Mouse (Mus musculus): ENCODE measurements around the gene Lrrc75b.

Gene Lrrc75b

DNA sequence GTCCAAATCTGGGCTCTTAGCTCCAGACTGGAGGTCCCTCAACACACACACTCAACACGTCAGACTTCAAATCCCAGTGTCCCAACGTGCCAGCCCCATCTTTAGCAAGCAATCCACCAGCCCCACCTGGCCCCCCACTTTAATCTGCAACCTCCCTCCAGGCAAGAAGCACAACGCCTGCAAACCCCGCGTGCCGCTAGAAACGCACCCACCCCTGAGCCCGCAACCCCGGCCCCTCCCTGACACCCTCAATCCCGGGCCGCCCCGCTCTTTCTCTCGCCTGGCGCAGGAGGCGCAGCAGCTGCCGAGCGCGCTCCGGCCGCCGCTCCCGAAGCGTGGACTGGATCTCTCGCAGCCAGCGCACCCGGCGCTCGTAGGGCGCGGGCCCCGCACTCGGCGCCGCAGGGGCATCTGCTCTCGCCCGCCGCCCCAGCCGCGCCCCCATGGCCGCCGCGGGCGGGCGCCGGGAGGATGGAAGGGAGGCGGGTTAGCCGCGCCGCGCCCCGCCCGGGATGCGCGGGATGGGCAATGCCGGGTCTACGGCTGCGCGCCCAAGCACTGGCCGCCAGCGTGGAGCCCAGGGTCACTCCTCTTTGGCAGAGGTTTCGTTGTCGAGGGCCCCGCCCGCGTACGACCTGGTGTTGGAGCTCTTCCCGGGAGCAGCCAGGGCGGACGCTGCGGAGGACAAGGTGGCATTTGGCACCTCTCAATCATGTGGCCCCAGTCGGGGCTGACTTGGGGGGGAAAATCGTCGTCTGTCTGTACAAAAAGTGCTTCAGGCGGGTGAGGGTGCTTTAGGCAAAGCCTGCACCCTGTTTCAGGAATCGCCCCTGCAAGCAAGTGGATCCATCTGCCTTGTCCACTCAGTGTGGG lies at the start of gene Lrrc75b:
TSS of gene Lrrc75b (minus strand) at position 655 of the 873 bp plus-strand sequence.
- DNase-seq (ENCODE audit: low read depth, low spot score): no peak

DNA sequence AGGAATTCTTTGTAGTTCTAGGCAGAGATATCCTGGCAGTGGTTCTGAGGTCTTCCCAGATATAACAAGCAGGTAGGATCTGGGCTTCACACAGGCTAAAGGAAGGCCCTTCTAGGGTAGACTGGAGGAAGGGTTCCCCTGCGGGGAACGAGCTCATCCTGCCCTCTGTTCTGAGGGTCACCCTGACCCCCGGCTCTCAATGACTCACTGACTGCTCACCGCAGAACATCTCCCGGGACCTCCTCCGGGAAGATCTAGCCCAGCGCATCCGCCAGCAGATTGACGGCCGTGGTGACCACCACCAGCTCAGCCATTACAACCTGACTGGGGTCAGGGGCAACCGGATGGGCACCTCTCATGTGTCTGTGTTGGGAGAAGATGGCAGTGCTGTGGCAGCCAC lies 48.8 kb upstream of the Lrrc75b start:
- no peak for DNase-seq (ENCODE audit: low read depth, low spot score)

DNA sequence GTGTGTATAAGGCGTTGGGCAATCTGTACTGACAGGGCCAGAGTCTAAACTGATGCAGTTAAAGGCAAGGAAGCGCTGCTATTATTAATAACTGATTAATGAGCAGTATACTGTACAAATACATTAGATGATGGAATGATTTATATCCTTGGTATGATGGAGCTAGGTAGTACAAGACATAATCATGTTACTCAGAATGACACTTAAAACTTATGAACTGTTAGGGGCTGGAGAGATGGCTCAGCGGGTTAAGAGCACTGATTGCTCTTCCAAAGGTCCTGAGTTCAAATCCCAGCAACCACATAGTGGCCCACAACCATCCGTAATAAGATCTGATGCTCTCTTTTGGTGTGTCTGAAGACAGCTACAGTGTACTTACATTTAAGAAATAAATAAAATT lies 47.1 kb upstream of the Lrrc75b start:
- DNase-seq (ENCODE audit: low read depth, low spot score): no peak

GRCm38 (mm10) chr10:75605162-75605846 lies 45.2 kb upstream of the Lrrc75b start:
- no peak for DNase-seq (ENCODE audit: low read depth, low spot score)

DNA sequence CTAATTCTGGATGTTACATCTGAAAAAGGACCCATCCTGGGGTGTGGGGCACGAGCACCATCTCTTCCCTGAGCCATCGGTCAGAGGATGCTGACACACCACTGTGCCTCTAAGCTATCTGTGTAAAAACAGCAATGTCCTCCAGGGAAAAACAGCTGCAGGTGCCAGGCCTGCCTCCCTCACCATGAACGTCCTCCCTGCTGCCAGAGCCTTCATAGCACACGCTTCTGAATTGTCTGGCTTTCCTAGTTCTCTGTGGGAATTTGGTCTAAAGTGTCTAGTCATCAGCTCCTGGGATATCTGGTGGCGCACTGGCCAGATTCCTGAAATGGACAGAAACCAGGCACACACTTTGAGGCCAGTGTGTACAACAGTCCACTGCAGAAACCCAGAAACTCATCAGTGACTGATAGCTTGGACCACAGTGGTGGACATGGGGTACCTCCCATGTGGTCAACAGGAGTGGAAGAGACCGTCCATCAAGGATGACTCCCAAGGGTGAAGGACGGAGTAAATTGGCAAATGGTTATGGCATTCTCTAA lies 40.1 kb upstream of the Lrrc75b start:
- no peak for DNase-seq (ENCODE audit: low read depth, low spot score)

DNA sequence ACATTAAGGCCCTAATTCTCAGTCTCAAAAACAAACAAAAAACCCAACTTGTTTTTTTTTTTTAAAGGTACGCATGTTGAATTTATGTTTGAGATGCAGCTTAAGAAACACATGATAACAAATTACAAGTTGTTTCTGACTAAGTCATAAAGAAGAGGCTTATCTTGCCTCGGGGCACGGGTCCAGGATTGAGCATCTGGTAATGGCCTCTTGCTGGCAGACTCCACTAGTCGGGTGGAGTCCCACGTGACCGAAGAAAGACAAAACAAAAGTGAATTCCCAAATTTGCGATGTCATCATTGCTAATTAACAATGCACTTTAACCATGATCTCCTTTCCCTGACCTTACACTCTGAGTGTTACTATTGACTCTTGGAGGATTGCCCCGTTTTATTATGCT lies 35.9 kb upstream of the Lrrc75b start:
- DNase-seq (ENCODE audit: low read depth, low spot score): peak; percentile 54

- no peak for DNase-seq (ENCODE audit: low read depth, low spot score)
These were observed 32.5 kb upstream of the Lrrc75b start for GRCm38 (mm10) chr10:75592585-75592984.

DNA sequence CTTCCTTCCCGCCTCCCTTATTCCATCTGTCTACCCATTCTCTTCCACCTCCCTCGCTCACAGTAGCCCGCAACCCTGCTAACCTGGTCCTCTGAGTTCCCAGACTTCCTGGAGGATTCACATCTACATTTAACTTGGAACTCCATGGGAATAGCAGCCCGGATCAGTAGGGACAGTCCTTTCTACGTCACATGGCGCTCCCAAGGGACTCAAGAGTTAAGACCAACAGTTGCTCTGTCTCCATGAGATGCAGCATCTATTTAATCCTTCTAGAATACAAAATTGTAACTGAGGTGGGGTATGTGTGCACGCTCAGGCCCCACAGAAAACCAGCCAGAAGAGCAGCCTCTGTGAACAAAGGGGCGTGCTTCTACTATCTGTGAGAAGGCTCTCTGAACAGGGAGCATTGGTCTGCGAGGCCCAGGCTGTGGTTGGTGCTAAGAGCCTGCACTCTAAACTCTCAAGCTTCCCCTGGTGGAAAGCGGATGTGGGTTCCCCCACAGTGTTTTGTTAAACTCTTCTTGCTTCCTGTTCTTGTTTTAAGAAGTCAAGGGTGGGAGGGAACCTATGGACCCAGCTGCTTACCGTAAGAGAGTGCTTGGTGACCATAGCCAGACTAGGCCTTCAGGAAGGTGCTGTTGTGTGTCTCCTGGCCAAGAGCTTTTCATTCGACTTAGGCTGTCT lies 31.2 kb upstream of the Lrrc75b start:
- no peak for DNase-seq (ENCODE audit: low read depth, low spot score)

DNA sequence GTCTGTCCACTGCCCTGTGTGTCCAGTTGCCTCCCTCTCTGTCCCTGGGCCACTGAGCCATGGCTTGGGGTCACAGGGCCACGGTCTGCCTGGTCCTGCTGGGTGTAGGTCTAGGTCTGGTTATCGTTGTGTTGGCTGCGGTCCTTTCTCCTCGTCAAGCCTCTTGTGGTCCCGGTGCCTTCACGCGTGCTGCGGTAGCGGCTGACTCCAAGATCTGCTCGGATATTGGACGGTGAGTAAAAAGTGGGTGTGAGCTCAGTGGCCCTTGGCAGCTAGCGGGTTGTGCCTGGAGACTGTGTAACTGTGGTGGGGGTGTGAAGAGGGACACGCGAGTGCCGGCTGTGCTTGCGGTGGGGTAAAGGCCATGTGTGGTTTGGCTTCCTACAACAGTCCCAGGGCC lies 29.5 kb upstream of the Lrrc75b start:
- no peak for DNase-seq (ENCODE audit: low read depth, low spot score)

DNA sequence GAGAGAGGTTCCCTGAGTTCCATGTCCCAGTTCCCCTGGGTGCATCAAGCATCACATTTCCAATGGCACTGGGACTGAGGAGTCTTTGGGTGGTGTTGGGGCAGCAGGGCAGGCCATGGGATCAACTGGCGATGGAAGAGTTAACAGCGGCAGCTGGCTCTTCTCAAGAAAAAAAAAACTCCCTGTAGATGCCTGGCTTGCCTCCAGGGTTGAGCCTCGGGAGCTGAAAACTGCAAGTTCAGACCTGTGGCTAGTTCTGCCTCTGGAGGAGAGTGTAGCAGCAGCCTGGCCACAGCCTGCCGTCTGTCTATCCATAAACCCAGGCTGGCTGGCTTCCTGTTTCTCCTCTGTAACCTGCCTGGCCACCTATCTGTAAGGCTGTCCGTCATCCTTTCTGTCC lies 29.0 kb upstream of the Lrrc75b start, which contains the start of gene Ggt5:
TSS of gene Ggt5 (plus strand) at position 212 of the 400 bp plus-strand sequence.
- peak; percentile 45 for DNase-seq (ENCODE audit: low read depth, low spot score)

DNA sequence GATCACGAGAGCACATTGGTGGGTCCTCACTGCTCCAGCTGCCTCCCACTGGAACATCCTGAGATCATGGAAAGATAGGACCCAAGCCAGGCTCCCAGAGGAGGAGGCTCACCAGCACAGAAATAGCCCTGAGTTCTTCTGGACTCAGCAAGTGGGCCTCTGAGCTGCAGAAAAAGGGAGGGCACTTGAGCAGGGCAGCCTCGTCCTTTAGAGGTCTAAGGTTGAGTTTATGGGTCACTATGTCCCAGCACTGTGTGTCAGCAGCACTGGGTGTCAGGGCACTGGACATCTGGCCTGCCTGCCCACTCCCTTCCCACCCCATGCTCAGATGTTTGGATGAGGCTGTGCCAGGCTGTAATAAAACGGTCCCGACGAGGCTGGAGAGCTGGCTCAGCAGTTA lies 28.2 kb upstream of the Lrrc75b start:
- no peak for DNase-seq (ENCODE audit: low read depth, low spot score)

- DNase-seq (ENCODE audit: low read depth, low spot score): no peak
These were observed 27.7 kb upstream of the Lrrc75b start for GRCm38 (mm10) chr10:75587781-75588180.

DNA sequence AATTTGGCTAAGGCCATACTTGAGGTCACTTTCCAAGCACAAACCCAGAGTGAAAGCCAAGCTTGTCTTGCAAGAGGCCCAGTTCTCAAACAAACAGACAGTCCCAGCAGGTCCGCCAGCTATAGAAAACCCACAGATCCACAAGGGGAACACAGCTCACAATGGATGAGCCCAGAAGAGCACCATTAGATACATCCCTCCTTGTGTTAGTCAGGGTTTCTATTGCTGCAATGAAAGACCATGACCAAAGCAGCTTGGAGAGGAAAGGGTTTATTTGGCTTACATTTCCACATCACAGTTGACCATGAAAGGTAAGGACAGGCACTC lies 26.4 kb upstream of the Lrrc75b start:
- DNase-seq (ENCODE audit: low read depth, low spot score): no peak

DNA sequence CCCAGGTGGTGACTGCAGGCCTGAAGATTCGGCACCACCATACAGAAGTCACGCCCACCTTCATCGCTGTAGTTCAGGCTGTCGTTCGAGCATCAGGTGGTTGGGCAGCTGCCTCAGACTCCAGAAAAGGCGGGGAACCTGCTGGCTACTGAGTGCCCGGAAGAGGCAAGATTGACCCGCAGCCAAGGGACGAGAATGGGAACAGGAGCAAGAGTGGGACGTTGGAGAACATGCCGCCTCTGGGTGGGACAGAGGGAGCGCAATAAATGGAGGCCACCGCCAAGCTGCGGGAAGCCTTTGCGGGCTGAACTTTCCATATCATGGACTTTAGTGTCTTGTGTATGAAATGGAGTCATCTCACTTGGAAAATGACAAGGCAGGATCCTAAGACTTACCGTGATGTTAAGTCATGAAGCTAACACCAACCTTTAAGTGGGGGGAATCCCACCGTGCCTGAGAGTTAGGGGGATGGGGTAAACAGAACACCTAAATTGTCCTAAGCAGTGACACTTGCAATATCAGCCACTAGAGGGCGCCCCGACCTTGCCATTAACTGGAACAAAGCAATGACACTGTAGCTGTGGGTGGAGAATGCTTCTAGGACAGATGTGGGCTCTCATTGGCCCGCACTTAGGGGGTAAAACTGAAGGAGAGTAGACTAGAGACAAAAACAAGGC lies 25.9 kb upstream of the Lrrc75b start:
- peak; percentile 87 for DNase-seq (ENCODE audit: low read depth, low spot score)

DNA sequence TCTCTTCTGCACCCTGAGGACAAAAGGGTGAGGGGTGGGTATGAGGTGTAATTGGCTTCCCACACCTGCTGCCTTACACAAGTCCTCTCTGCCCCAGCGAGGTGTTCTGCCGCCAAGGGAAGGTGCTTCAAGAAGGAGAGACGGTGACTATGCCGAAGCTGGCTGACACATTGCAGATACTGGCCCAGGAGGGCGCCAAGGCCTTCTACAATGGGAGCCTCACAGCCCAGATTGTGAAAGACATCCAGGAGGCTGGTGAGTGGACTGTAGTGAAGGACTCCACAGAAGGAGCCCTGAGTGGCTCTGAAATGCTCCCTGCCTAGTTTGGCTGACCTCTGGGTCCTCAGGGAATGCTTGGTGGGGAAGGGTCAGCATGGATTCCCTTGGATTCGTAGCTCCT lies 19.0 kb upstream of the Lrrc75b start:
- DNase-seq (ENCODE audit: low read depth, low spot score): no peak

- DNase-seq (ENCODE audit: low read depth, low spot score): no peak
These were observed 13.8 kb upstream of the Lrrc75b start for GRCm38 (mm10) chr10:75573965-75574364.

- no peak for DNase-seq (ENCODE audit: low read depth, low spot score)
These were observed 13.1 kb upstream of the Lrrc75b start for GRCm38 (mm10) chr10:75573181-75573580.

DNA sequence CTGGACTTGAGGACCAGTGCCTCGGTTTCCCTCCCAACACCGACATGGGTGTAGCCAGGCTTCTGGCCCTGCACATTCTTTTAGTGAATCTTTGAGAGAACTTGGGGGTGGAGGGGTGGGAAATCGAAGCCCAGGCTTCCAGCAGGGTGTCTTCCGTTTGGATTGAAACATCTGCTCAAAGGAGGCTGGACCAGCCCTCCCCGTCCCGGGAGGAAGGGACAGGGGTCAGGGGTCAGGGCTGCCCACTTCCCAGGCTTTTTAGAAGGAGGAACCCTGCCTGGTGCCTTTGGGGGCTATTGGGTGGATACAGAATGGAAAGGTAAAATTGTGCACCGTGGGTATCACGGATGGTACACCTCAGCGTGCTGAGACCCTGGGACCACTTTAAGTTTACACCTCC lies 11.8 kb upstream of the Lrrc75b start:
- no peak for DNase-seq (ENCODE audit: low read depth, low spot score)

GRCm38 (mm10) chr10:75570981-75571657 lies 11.0 kb upstream of the Lrrc75b start:
- DNase-seq (ENCODE audit: low read depth, low spot score): no peak

DNA sequence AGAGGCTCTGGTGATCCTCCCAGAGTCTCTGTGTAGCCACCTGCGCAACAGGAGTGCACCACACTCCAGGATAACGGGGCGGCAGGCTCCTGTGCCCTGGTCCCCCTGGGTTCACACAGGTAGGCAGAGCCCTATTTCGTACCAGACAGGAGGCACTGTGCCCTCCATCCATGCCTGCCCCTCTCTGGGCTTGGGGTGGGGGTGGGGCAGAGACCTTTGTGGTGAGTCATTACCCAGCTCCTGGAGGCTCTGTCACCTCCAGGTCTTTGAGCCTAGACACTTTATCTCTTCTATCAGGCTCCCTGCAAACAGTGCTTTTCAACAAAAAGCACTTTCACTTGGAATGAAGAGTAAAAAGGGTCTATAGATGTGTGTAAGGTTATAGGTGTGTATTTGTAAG lies 8.7 kb upstream of the Lrrc75b start:
- DNase-seq (ENCODE audit: low read depth, low spot score): no peak

DNA sequence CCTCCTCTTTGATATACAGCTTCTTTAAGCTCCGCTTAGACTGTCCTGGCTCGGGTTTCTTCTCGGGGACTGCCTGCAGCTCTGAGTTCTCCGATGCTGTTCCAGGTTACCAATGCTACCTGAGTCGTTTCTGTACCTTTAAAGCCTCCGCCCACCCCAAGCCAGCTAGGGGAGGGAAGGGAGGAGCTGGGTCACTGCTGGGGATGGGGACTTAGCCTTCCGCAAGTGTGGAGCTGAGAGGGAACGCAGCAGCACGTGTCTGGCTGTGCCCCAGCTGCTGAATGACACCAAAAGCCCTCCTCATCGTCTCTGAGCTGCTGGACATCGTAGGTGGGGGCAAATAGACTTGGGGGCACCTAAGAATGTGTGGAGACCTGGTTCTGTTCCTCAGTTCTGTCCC lies 8.3 kb upstream of the Lrrc75b start:
- DNase-seq (ENCODE audit: low read depth, low spot score): no peak

Measured in 3T3-L1 (cell line).